Mouse (Mus musculus): ENCODE data around the gene 1700013G24Rik.
A peak's percentile ranks its signal among the peaks of the same experiment; 100 is the strongest.
"Not testable (repeated sequence)": the region's sequence is repeated elsewhere in the genome, so short reads cannot be mapped to it uniquely, and the experiment has no call there.

1700013G24Rik gene

DNA sequence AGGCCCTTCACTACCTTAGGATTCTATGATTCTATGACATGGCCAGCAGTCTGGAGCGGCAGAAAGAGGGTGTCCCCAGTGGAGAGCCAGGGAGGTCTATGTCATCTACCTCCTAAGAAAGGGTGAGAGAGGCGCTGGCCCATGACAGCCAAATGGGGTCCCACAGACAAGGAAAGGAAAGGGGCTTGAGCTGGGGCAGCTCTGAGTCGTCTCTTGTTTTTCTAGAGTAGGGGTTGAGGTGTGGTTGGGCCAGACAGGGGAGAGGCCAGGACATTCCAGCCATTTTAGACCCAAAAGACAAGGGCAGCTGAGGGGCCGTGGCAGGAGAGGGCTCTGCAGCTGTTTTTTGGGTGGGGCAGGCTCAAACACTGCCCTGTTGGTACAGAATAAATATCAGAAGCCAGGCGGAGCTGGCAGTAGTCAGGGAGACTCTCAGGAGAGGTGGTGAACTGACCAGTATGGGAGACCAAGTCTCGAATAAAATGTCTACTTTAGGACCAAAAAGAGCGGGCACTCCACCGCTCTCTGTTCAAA, at the start of gene 1700013G24Rik:
Gene 1700013G24Rik, plus strand, starts transcription at position 51 of the 534 bp plus-strand sequence.
- no peak for DNase-seq (ENCODE audit: low spot score in 2 of 2)

DNA sequence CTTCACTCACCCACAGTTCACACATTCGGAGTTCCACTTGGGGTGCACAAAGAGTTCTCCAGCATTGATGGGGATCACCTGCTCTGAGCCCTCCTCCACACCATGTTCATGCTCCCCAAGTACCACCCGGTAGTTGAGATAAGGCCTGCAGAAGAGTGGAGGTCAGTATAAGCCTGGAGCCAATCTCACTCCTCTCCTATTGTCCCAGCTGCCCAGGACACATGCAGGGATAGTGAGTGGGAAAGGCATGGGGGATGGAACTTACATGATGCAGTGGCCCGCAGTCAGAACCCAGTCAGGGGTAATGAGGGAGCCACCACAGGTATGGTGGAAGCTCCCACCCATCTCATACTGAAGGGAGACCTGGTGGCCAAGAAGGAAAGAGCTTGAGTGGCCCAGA, 47.5 kb upstream of the 1700013G24Rik start:
- no peak for DNase-seq (ENCODE audit: low spot score in 2 of 2)

DNA sequence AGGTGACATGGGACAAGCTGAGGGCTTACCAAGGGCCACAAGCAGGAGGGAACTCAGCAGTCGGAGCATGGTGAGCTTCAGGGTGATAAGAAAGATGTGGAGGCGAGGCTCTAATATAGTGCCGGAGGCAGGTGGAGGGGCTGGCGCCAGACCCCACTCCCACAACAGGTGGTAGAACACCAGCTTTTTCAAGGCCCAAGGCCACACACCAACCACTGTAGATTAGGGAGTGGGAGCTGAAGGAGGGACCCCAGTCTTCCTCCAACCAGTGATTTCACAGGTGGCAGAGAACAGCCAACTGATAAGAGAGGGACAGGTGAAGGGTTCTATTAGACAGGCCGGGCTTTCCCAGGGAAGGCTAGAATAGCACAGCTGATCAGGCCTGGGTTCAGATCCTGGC, 43.4 kb upstream of the 1700013G24Rik start, which contains the start of gene Cela3a:
Gene Cela3a, minus strand, starts transcription at position 101 of the 400 bp plus-strand sequence.
- DNase-seq (ENCODE audit: low spot score in 2 of 2): no peak

DNA sequence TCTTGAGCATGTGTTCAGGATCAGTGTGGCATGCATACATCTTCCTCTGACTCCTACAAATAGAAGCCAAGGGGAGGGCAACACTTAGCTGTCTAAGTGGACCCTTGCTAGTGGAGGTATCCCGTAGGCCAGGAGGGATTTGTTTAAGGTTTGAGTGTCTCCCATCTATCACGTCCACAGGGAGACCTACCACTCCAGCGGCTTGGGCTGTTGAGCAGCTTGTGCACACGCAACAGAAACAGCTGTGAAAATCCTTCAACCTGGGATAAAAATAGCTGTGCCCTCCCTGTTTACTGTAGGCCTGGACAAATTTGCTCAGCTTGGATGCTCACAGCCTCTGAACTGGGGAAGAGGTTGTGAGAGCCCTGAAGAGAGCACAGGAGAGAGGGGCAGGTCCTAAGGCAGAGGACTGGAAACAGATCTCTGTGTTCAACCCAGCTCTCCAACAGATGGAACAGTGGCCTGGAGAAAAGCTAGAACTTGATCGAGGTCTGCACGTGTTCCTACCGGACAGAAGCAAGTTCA, 40.8 kb upstream of the 1700013G24Rik start:
- DNase-seq (ENCODE audit: low spot score in 2 of 2): not testable (repeated sequence)

DNA sequence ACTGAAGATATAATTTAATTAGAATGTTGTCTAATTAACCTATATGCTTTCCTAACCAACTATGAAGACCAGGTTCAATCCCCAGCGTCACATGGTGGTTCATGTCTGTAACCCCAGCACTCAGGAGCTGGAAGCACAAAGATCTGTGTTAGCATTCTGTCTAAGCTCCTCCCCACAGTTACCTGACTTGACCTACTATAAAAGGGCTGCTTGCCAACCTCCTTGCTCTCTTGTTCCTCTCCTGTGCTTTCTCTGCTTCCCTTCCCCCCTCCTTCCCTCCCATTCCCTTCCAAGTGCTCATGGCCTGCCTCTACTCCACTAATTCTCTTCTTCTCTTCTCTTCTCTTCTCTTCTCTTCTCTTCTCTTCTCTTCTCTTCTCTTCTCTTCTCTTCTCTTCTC, 38.1 kb upstream of the 1700013G24Rik start:
- no peak for DNase-seq (ENCODE audit: low spot score in 2 of 2)

DNA sequence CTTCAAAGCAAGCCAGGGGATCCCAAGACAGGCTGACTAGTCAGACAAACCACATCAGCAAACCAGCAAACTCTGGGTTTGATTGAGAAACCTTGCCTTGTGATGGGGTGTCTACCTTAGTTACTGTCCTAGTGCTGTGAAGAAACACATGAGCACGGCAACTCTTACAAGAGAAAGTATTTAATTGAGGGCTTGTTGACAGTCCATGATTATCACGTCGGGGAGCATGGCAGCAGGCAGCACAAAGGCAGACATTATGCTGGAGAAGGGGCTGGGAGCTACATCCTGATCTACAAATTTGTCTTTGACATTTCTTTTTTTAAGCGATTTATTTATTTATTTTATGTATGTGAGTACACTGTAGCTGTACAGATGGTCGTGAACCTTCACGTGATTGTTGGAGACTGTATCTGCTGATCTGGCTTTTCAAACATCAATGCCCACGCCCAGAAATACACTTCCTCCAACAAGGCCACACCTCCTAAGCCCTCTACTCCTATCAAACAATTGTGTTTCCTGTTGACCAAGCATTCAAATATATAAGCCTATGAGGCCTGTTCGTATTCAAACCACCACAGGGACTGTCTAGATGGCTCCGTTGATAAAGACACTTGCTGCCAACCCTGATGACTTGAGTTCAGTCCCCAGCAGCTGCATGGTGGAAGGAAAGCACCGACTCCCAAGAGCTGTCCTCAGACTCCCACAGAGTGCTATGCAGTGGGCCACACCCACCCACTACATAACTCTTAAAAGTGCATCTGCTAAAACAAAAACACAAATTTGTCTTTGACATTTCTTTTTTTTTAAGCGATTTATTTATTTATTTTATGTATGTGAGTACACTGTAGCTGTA, 35.1 kb upstream of the 1700013G24Rik start:
- no peak for DNase-seq (ENCODE audit: low spot score in 2 of 2)

DNA sequence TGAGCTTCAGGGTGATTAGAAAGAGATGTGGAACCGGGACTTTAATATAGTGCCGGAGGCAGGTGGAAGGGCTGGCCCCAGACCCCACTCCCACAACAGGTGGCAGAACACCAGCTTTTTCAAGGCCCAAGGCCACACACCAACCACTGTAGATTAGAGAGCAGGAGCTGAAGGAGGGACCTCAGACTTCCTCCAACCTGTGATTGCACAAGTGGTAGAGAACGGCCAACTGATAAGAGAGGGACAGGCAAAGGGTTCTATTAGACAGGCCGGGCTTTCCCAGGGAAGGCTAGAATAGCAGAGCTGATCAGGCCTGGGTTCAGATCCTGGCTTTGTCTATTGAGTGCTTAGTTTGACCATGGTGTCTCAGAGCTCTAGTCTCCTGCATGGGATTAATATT, 22.6 kb upstream of the 1700013G24Rik start, which contains the start of gene Cela3b:
Gene Cela3b, minus strand, starts transcription at position 39 of the 400 bp plus-strand sequence.
- no peak for DNase-seq (ENCODE audit: low spot score in 2 of 2)

DNA sequence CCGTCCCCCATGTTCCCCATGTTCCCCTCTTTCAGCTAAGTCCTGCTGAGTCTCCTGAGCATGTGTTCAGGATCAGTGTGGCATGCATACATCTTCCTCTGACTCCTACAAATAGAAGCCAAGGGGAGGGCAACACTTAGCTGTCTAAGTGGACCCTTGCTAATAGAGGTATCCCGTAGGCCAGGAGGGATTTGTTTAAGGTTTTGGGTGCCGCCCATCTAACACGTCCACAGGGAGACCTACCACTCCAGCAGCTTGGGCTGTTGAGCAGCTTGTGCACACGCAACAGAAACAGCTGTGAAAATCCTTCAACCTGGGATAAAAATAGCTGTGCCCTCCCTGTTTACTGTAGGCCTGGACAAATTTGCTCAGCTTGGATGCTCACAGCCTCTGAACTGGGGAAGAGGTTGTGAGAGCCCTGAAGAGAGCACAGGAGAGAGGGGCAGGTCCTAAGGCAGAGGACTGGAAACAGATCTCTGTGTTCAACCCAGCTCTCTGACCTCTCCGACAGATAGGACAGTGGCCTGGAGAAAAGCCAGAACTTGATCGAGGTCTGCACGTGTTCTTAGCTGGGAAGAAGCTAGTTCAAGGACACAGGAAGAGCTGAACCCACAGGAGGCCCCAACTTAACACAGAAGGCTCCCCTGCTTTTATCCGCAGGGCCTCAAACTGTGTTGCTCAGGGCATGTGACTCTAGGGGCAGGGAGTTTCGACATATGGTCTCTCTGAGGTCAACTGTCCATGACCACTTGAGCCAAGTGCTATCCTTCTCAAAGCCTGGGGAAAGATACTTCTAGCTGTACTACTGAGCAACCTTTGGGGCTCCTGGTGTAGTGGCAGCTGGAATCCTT, 20.2 kb upstream of the 1700013G24Rik start:
- DNase-seq (ENCODE audit: low spot score in 2 of 2): not testable (repeated sequence)

DNA sequence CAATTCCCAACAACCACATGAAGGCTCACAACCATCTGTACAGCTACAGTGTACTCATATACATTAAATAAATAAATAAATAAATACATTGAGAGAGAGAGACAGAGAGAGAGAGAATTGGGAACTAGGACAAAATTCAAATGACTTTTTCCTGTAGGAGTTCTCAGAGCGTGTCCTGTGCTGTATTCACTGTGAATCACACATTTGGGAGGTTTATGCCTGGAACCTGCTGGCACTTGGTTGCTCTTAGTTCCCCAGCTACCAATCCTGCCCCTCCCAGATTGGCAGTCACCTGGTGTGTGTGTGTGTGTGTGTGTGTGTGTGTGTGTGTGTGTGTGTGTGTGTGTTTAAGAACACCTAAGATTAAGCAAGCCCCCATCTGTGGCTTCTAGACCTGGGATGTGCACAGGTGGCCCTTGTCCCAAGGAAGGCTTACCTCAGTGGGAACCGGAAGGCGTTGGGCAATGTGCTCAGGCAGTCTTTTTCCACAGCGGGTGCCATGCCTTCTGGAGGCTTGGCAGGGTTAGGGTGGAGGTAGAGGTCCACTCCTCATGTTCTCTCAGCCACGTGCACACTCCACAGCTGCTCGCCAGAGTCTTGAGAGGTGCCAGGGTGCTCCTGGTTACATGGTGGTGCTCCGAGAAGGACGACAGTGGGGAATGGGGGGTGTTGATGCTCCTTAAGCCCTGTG, 16.0 kb upstream of the 1700013G24Rik start:
- DNase-seq (ENCODE audit: low spot score in 2 of 2): no peak

DNA sequence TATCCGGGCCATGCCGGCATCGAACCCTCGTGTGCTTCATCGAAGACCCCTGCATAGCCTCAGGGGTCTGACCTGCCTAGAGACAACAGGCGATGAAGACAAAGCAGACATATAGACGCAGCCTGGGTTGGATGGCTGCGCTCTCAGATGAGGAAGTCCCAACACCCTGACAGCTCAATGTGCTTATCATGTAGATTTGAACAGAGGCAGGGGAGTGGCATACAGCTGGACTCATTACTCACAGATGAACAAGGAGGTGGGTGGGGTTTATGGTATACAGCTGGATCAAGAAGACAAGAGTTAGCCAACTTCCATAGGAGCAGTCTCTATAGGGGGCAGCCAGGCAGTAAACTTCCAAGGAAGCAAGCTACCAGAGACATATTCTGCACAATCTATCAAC, 14.2 kb upstream of the 1700013G24Rik start:
- DNase-seq (ENCODE audit: low spot score in 2 of 2): no peak

DNA sequence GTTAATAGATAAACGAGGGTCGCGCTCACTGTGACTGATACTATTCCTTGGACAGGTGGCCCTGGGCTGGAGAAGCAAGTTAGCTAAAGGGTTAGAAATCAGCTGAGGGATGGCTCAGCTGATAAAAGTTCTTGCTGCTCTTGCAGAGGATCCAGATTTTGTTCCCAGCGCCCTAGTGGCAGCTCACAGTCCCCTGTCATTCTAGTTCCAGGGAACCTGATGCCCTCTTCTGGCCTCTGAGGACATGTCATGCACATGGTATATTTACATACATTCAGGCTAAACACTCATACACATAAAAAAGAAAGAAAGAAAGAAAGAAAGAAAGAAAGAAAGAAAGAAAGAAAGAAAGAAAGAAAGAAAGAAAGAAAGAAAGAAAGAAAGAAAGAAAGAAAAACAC, 11.8 kb upstream of the 1700013G24Rik start:
- no peak for DNase-seq (ENCODE audit: low spot score in 2 of 2)

DNA sequence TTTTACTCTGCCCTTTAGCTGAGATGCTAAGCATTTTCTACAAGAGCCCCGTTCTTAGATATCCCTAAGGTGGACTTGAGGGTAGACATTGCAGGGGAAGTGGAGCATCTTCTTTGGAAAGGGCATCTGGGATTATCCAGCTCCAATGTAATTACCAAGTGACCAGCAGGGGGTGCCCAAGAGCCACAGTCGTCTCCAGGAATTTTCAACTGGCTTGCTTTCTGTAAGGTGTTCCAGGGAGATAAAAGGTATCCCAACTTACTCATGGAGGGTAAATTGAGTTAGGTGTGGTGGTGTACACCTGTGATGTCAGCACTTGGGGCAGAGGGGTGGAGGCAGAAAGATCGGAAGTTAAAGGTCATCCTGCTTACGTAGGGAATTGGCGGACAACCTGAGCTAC, 9.5 kb upstream of the 1700013G24Rik start:
- DNase-seq (ENCODE audit: low spot score in 2 of 2): peak; percentile 64 to 74

DNA sequence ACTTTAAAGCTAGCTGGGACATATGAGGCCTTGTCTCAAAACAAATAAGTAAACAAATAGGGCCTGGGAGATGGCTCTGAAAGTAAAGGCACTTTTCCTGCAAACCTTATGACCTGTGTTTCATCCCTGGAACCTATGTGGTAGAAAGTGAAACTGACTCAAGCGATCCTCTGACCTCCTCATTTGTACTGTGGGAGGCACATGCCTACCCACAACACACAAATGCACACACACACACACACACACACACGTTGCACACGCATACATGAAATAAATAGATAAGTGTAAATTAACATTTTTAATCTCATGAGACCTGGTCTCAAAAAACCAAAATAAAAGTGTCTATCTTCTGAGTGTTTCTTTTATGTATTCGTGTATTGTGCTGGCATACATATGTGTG, 7.2 kb upstream of the 1700013G24Rik start:
- no peak for DNase-seq (ENCODE audit: low spot score in 2 of 2)

DNA sequence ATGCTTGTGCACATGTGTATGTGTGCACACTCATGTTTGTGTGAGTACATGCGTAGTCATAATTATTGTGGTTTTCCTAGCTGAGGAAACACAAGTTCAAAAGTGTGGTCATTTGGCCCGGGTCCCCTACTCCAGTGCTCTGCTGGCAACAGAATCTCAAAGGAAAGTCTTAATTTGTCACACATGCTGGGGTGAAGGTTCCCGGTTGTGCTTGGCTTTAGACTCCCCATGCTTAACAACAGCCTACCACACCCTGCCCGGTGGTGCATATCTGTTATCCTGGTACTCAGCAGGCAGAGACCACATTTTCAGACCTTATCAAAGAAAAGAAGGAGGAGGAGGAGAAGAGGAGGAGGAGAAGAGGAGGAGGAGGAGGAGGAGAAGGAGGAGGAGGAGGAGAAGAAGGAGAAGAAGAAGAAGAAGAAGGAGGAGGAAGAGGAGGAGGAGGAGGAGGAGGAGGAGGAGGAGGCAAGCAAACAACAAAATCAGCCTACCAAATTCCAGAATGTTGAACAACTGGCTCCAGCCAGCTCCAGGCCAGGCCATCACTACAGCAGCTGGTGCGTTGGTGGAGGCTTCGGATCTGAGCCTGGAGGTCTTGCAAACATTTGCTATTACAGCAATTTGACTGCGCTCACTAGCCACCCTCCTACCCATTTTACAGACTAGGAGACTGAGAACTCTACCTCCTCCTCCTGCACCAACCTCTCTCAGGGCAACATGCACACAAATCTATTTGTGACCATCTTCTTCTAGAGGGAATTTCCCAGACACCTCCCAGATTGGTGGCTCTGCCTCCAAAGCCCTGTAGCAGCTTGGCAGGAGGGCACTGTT, 5.5 kb upstream of the 1700013G24Rik start:
- no peak for DNase-seq (ENCODE audit: low spot score in 2 of 2)

DNA sequence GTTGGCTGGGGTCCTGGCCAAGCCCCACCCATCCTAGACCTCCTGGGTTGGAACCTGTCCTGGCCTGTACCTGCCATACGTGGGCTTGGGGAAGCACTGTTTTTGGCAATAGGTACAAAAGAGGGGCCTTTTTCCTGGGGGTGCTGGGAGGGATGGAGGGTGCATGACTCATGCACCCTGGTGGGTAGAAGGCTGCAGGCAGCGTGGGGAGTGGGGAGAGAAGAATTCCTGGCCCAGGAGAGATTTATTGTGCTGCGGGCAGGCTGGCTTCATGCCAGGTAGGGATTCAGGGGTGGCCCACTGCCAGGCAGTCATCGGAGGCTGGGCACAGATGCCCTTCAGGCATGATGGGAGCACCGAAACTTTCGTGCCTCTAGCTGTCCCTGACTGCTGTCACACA, 4.9 kb upstream of the 1700013G24Rik start:
- no peak for DNase-seq (ENCODE audit: low spot score in 2 of 2)

DNA sequence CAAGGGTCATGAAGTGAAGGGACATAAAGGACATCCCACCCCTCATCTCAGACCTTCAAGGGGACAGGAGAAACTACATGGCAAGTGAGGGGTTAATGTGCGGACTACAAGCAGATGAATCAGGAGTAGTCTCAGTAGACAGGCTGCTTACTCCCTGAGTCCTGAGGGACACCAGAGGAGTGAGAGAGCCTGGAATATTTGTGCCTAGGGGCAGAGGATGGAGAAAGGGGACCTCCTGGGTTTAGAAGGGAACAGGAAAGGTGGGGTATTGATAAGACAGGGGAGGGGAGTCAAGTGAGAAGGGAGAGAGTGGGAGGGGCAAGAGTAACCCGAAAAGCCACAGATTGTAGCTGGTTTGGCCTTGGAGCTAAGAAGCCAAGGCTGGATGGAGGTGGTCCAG, 4.4 kb upstream of the 1700013G24Rik start:
- no peak for DNase-seq (ENCODE audit: low spot score in 2 of 2)

DNA sequence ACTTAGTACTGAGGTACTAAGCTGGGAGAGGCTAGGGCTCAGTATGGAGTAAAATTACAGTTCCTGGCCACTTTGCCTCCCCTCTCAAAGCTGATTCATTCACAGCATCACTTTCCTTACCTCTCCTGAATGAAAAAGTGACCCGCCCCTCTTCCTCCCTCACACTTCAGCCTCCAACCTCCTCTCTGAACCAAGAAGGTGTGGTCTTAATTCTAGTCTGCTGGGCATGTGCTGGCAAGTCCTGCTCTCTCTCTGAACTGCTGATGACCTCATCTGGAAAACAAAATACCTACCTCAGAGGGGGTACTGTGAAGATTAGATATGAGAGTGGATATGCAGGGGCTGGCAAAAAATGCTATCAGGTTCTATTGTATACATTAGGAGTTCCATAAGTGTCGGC, 4.0 kb upstream of the 1700013G24Rik start:
- DNase-seq (ENCODE audit: low spot score in 2 of 2): no peak

DNA sequence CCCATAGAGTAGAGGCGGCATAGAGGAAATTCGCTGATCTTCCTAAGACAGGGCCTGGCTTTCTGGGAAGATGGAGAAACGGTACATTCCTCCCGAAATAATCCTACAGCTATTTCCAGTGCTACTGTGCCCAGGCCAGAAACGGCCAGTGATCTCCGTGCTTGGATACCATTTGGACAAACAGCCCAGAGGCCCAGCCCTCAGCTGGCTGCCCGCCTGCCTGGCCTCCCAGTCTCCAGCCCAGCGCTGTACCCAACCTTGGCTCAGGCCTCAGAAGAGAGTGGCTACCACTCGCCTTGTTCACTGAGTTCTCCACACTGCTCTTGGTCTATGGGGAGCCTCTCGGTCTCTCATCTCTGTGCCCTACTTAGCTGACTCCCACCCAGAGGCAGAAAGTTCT, 3.4 kb upstream of the 1700013G24Rik start:
- peak in 1 of 2 experiments; percentile 33 for DNase-seq (ENCODE audit: low spot score in 2 of 2)

DNA sequence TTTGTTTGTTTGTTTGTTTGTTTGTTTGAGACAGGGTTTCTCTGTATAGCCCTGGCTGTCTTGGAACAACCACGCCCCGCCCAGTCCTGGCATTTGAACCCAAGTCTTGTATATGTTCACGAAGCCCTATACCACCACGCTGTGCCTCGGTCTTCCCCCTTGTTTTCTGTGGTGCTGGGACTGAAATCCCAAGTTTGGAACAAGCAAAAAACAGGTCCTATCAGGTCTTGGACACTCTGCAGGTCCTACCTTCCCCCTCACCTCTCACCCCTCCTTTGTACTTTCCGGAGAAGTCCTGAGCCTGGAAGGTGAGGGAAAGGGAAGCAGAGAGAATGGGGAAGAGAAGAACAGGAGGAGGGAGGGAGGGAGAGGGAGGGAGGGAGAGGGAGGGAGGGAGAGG, 894 bp upstream of the 1700013G24Rik start:
- DNase-seq (ENCODE audit: low spot score in 2 of 2): no peak

DNA sequence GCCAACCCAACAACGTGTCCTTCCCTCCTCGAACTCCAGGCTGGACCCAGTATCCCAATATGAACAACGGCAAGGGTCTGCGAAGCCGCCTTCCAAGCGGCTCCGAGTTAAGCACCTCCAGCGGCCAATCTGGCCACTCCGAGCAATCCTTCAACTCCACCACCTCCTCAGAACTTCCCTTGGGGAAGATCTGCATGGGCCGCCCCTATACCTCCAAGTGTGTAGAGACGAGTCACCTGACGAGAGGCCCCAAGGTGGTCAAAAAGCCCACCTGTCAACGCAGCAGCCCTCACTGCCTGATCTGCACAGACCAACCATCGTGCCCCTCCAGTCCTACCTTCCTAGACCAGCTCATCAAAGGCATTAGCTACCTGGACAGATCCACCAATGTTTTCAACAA, 1.5 kb downstream of the 1700013G24Rik start:
- DNase-seq (ENCODE audit: low spot score in 2 of 2): no peak

DNA sequence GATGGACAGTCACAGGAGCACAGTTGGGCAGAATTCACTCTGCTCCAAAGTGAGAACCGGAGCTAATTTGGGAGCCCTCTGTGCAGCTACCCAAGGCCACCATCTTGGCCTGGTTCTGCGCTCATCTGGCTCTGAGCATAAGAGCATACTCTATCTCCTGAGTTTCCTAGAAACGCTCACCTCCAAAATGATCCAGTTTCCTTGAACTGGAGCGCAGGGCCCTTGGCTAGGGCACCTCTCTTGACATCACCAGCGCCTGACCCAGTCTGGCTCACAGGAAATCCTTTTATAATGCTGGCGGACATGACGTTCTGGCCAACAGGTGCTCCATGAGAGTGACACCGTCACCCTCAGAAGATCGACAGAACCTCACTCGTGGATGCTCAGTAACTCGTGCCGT, 3.5 kb downstream of the 1700013G24Rik start:
- no peak for DNase-seq (ENCODE audit: low spot score in 2 of 2)
